Mouse (Mus musculus) monocyte, adult 5-6 weeks (primary cell): ENCODE data around the gene Ninj1. TPM values are rescaled to one million over a fixed set of nuclear protein-coding genes. Genes with fewer than 3 reads are reported as not detected.

ENCODE experiments used
- total RNA-seq: library from RNA; stranded (forward); fragments of 200-1000, 200-491, 200-594 nt; gene quantifications from 3 replicates; pipeline ENCODE4 v1.2.3, GENCODE M21; 2017

Gene Ninj1
- total RNA-seq, 1 experiment from 2014 or later, result 55.8 TPM

Other genes with a start within 250 kb of the Ninj1 start
- gene Fam120a, start 219.5 kb upstream of the Ninj1 start, total RNA-seq, result 69.3 to 102 TPM (median 72.9 TPM) in 3 replicates
- gene Wnk2, start 39.5 kb upstream of the Ninj1 start, total RNA-seq, result not detected in 3 replicates
- 27.8 to 56.1 TPM (median 45.9 TPM) in 3 replicates for gene Card19, start 28.6 kb downstream of the Ninj1 start, total RNA-seq
- 76.0 to 95.2 TPM (median 78.6 TPM) in 3 replicates for gene Susd3, start 61.2 kb downstream of the Ninj1 start, total RNA-seq
- 43.6 to 60.8 TPM (median 44.6 TPM) in 3 replicates for gene Fgd3, start 132.8 kb downstream of the Ninj1 start, total RNA-seq
- gene Bicd2, start 154.1 kb downstream of the Ninj1 start, total RNA-seq, result 24.4 to 44.2 TPM (median 31.3 TPM) in 3 replicates
- gene Ippk, start 233.8 kb downstream of the Ninj1 start, total RNA-seq, result 5.0 to 8.4 TPM (median 7.5 TPM) in 3 replicates